Mouse (Mus musculus) adrenal gland, adult 2 months (tissue): ENCODE data around the gene Fam166a. TPM values are rescaled to one million over a fixed set of nuclear protein-coding genes. Genes with fewer than 3 reads are reported as not detected.
"Not testable (repeated sequence)": the region's sequence is repeated elsewhere in the genome, so short reads cannot be mapped to it uniquely, and the experiment has no call there.

Experiments used
- DNase-seq: peaks from one replicate; pipeline ENCODE4 v3.0.0; 2021
- polyA plus RNA-seq: library from polyadenylated mRNA; depleted of rRNA; stranded (reverse); fragments of >200 nt; gene quantifications from 2 replicates; pipeline ENCODE4 v1.2.3, GENCODE M21; 2012
- total RNA-seq, 2 experiments: library from RNA; stranded (reverse); gene quantifications; 2 replicates each; pipeline ENCODE4 v1.2.3; 2021

Gene Fam166a
- total and polyA plus RNA-seq, 3 experiments: 0.15 TPM; not detected in 2

DNA sequence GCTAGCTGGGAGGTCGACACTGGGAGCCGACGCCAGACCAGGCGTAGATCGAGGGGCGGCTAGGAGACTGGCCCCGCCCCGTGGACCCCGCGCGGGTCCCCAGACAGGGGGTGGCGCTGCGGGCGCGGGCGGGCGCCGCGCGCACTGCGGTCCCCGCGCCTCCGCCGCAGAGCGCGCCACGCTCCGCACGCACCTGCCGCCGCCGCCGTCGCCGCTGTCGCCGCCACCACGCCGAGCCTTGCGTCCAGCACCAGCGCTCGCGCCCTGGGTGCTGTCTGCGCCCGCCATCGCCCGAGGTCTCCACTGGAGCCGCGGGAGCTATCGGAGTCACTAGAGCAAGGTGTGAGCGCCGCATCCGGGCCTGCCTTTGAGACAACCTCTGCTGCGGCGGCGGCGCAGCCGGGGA, 23.6 kb downstream of the Fam166a start, which contains the start of the genes Rnf208 and Cysrt1:
Rnf208 (plus strand) TSS at position 155 of the 406 bp plus-strand sequence.
Cysrt1 (minus strand) TSS at position 352 of the 406 bp plus-strand sequence.
- no peak for DNase-seq

DNA sequence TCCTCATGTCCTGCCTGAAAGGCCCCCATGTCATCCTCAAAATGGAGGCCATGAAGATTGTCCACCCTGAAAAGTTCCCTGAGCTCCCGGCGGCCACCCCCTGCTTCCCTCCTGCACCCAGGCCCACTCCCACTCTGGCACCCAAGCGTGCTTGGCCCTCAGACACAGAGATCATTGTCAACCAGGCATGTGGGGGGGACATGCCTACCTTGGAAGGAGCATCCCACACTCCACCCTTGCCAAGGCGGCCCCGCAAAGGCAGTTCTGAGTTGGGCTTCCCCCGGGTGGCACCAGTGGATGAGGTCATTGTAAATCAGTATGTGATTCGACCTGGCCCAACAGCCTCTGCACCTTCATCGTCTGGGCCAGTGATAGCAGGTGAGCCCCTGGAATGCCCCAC, 24.8 kb downstream of the Fam166a start:
- DNase-seq: no peak

DNA sequence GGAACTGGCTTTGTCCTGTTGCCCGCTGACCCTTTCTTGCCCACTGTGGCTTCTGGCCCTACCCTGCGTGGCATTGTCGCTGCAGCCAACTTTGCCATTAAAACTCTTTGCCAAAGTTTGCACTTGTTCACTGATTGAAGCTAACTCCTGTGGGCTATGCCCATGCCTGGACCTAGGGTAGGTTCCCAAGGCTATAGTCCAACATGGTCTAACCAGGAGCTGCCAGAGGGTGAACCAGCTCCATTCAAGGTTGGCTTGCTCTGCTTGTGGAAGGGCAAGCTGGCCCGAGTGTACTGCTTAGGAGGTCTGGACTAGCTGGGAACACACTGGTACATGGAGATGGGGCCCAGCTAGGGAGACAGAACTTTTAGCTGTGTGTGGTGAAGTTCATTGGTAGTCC, 25.6 kb downstream of the Fam166a start:
- DNase-seq: no peak

DNA sequence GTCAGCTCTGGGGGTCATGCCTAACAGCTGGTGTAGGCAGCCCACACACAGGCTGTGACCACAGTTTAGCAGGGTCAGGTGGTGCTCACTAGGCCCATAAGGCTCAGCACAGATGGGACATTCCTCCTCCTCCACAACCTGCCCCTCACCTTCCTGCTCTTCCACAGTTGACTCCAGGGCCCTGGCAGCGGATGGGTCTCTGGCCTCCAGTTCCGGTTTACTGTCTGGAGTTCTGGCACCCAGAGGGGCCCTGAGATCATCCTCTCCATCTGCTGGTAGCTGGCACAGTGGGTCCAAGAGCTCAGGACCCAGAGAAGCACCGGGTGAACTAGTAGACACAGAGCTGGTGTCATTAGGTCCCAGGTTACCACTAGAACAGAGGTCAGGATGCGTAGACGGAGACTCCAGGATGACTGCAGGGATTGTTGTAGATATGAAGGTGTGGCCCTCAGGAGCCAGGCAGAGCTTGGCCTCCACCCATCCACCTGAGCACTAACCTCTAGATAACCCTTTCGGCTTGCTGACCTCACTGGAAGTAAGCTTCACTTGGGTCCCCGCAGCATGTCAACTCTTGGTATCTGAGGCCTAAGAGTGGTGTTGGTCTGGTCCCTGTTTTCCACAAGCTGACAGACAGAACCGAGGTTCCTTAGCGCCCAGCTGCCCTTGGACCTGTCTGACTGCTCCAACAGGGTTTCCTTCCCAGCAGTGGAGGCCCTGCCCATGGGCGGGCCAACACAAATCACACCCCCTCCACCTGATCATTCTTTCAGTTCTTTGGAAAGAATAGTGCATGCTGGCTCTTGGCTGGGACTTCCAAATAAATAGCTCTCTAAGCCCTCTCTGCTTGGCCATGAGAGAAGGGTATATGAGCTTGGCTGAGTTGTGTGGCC, 27.9 kb downstream of the Fam166a start, which contains the start of gene AL732309.1:
AL732309.1 (minus strand) TSS at position 681 of the 890 bp plus-strand sequence.
- DNase-seq: no peak

DNA sequence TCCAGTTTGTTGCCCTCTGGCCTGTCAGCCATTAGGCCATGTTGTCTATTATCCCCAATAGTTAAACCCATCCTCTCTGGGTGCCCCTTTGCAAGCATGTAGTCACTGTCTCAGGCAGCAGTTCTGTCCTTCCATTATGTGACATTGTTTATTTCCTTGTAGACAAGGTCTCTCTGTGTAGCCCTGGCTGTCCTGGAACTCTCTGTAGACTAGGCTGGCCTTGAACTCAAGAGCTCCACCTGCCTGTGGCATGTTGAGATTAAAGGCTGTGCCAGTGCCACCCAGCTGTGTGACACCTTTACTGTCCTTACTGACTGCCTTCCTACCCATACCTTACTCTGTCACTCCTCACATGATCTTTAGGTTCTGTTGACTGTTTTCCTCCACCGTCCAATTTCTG, 33.8 kb downstream of the Fam166a start:
- no peak for DNase-seq

GRCm38 (mm10) chr2:25255284-25255779, 36.8 kb downstream of the Fam166a start, which contains the start of gene Tmem203:
Gene Tmem203 (plus strand): TSS chr2:25255439.
- peak; percentile 92 for DNase-seq

DNA sequence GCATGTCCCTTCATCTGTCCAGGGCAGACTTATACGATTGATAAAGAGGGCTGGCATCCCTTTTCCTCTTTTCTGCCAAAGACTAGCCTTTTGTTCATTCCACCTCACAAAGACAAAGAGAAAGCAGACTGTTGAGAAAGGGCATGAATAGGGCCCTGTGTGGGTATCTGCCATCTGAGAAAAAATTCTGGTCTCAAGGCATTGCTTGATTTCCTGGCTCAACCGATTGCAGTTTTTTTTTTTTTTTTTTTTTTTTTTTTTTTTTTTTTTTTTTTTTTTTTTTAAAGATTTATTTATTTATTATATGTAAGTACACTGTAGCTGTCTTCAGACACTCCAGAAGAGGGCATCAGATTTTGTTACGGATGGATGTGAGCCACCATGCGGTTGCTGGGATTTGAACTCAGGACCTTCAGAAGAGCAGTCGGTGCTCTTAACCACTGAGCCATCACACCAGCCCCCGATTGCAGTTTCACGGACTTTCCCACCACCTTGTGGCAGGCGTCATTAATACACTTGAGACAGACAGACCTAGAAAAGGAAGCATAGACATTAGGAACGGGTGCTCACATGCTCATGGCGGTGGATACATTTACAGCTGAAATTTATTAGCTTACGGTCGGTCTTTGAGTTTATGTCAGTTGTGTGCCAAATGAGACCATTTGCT, 38.0 kb downstream of the Fam166a start:
- not testable (repeated sequence) for DNase-seq

DNA sequence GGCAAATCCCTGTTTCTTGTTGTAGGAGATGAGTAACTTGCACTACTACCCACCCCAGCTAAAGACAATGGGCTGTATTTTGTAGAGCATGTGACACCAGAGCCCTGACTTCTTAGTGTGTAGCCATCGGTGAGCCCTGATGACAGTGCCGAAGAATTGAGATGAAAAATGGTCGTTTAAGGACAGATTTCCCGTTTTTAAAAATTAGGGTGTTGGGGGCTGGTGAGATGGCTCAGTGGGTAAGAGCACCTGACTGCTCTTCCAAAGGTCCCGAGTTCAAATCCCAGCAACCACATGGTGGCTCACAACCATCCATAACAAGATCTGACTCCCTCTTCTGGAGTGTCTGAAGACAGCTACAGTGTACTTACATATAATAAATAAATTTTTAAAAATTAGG, 38.7 kb downstream of the Fam166a start:
- DNase-seq: not testable (repeated sequence)

GRCm38 (mm10) chr2:25258887-25259286, 40.3 kb downstream of the Fam166a start:
- no peak for DNase-seq

- DNase-seq: no peak
Observed at GRCm38 (mm10) chr2:25261870-25262269, 43.3 kb downstream of the Fam166a start.

- peak; percentile 98 for DNase-seq
Observed at GRCm38 (mm10) chr2:25262291-25262767, 43.8 kb downstream of the Fam166a start, which contains the start of gene Tprn. Gene Tprn (plus strand): TSS chr2:25262618.

DNA sequence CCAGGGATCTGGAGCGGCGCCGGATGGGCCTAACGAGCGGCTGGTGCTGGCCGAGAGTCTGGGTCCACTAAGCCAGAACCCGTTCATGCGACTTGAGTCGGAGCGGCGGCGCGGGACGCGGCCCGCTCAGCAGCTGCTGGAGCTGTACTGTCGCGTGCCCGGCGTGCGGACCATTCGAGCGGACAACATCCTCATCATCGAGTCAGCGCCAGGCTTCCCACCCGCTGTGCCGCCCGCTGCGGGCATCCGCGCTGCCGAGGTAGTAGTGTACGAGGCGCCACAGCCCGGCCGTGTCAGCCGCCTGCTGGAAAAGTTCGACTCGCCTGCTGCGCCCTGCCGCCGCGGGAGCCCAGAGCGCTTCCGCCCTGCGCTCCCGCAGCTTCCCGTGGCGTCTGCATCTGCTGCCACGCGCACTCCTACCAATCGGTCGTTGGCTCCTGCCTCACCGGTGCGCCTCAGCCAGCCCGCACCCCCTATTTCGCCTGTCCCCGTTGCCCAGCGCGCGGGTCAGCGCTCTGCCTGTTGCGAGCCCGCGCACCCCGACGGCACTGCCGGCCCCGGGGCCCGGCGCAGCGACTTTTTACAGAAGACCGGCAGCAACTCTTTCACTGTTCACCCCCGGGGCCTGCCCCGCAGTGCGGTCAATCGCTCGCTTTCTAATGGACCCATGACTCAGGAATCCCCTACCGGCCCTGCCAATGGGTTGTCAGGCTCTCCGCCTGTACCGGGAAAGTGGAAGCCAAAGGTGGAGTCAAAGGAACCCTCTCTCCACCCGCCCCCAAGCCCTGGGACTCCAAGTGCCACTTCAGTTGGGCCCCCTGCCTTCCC, 44.5 kb downstream of the Fam166a start:
- peak; percentile 70 for DNase-seq

GRCm38 (mm10) chr2:25263623-25264285, 45.2 kb downstream of the Fam166a start:
- no peak for DNase-seq

DNA sequence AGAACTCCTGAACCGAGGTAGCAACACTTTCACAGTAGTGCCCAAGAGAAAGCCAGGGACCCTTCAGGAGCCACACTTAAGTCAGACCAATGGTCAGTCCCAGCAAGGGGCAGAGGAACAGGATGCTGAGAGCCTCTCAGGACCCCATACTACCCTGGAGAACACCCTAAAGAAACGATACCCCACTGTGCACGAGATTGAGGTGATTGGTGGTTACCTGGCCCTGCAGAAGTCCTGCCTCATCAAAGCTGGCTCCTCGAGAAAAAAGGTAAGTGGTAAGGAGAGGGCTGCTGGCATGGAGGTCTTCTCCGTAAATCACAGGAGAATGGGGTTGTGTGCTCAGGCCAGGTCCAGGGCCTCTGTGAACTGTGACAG, 45.7 kb downstream of the Fam166a start:
- DNase-seq: no peak

GRCm38 (mm10) chr2:25264851-25265250, 46.3 kb downstream of the Fam166a start:
- DNase-seq: no peak

DNA sequence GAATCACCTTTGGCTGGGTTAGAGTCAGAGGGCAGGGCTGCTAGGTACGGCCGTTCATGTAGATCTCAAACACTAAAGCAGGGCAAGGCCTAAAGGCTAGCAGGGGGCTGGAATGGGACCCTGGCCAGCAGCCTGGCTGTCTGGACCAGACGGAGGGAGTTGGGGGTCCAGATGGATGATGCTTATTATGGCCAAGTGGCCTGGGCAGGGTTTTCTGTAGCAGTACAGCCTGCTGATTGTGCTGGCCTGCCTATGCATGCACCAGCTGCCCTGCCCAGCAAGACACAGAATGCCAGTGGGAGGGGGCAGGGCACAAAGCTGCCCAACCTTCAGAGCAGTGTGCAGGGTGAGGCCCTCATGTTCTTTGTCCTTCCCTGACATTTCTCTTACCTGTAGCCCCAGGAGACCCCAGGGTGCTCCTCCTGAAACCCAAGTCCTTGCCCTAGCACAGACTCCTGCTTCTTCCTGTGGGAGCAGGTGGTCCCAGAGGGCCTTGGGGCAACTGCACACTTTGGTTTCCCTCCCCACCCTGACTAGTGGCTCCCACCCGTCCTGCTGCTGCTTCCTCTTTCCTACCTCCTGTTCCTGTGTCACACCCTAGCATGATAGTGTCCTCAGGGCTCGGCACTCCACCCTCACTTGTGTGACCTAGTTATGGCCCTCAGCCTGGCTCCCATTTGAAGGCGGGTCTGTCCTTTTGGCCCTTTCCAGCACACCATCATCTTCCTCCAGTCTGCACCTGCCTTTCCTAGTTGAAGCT, 47.5 kb downstream of the Fam166a start:
- DNase-seq: no peak

- peak; percentile 24 for DNase-seq
Observed at GRCm38 (mm10) chr2:25266720-25267119, 48.2 kb downstream of the Fam166a start.

GRCm38 (mm10) chr2:25267241-25267640, 48.7 kb downstream of the Fam166a start:
- no peak for DNase-seq

GRCm38 (mm10) chr2:25267746-25268309, 49.3 kb downstream of the Fam166a start:
- no peak for DNase-seq
